Mouse (Mus musculus) C2C12 (cell line): ENCODE results near the gene Gprc5d.

Source experiments
- CTCF ChIP-seq: IDR thresholded peaks from one replicate; pipeline ENCODE4 v1.5.1; 2011; ENCODE audit not compliant: control insufficient read depth, insufficient read depth, insufficient read length
- FOSL1 ChIP-seq: IDR thresholded peaks from one replicate; pipeline ENCODE4 v1.8.0; 2011; ENCODE audit warnings: mild to moderate bottlenecking, low read length; ENCODE audit not compliant: poor library complexity, insufficient read depth, severe bottlenecking

- TF ChIP-seq CTCF, result no peak
- no peak for TF ChIP-seq FOSL1
Observed at GRCm38 (mm10) chr6:135156597-135156996, 38.5 kb upstream of the Gprc5d start.
